Mouse (Mus musculus) neural tube, embryonic 12.5 days (tissue): Measurements from ENCODE around the gene Agap1. TPM values are rescaled to one million over a fixed set of nuclear protein-coding genes. Genes with fewer than 3 reads are reported as not detected.

ENCODE experiments used
- ATAC-seq: fragments of 200-750 bp; cut with Nextera tagmentation; 2 replicates; pipeline ENCODE4 v1.8.0; 2017; ENCODE audit warnings: low read depth, mild to moderate bottlenecking, moderate TSS enrichment, moderate library complexity; ENCODE audit not compliant: low FRiP score
- H3K27ac ChIP-seq: fragments of 300-500 bp; sonication (generic); 2 replicates; pipeline ENCODE4 v1.5.1; 2016
- H3K27me3 ChIP-seq: fragments of 300-500 bp; sonication (generic); replicated peaks from 2 replicates; pipeline ENCODE4 v1.6.1; 2016; ENCODE audit warnings: mild to moderate bottlenecking
- H3K36me3 ChIP-seq: fragments of 300-500 bp; sonication (generic); 2 replicates; pipeline ENCODE4 v1.6.1; 2016; ENCODE audit warnings: mild to moderate bottlenecking
- H3K4me1 ChIP-seq: fragments of 300-500 bp; sonication (generic); 2 replicates; pipeline ENCODE4 v1.6.1; 2016
- H3K4me2 ChIP-seq: fragments of 300-500 bp; sonication (generic); replicated peaks from 2 replicates; pipeline ENCODE4 v1.6.1; 2016; ENCODE audit warnings: mild to moderate bottlenecking
- H3K4me3 ChIP-seq: fragments of 300-500 bp; sonication (generic); 2 replicates; pipeline ENCODE4 v1.5.1; 2016
- H3K9ac ChIP-seq: fragments of 300-500 bp; sonication (generic); 2 replicates; pipeline ENCODE4 v1.6.1; 2016; ENCODE audit warnings: mild to moderate bottlenecking
- H3K9me3 ChIP-seq: fragments of 300-500 bp; sonication (generic); 2 replicates; pipeline ENCODE4 v1.6.1; 2016; ENCODE audit warnings: mild to moderate bottlenecking
- WGBS: fragments of 180-500 bp; shearing (Covaris S2); methylation state at CpG from one replicate; pipeline ENCODE4 v1.1.7; 2016; 5-methylcytosine and 5-hydroxymethylcytosine counted together
- polyA plus RNA-seq: library from polyadenylated mRNA; unstranded; fragments of >200 nt; fragmentation: Nextera tagmentation; extraction: Ambion mirVana; gene quantifications from 2 replicates; pipeline ENCODE4 v1.2.1, GENCODE M21; 2016

The Agap1 gene
- polyA plus RNA-seq, 1 experiment from 2014 or later: 76.1 TPM

- no peaks in the 10 kb centered on the region for H3K36me3 ChIP-seq
- no peak overlapping the region for H3K9ac ChIP-seq
- H3K27me3 ChIP-seq: peaks cover 48% of the 10 kb centered on the region
- 1% methylated on average over 15 of the region's 15 CpGs for WGBS
- ATAC-seq: no peak
- H3K4me2 ChIP-seq: peak overlapping the region; percentile 86
- no peaks in the 10 kb centered on the region for H3K9me3 ChIP-seq
- H3K27ac ChIP-seq: no peak overlapping the region
- peak overlapping the region; percentile 36; the same call in 1 of the 2 replicates for H3K4me3 ChIP-seq
- peaks cover 22% of the 10 kb centered on the region for H3K4me1 ChIP-seq
Measured at GRCm38 (mm10) chr1:89942395-89942976, 487.9 kb downstream of the Agap1 start.

- Histone ChIP-seq H3K4me1 (peaks cover 22% of the 10 kb centered on the region), H3K4me2 (peak overlapping the region; percentile 86; the same call in 1 of the 2 replicates), H3K36me3 (no peaks in the 10 kb centered on the region), H3K27me3 (peaks cover 41% of the 10 kb centered on the region), H3K9ac (no peak overlapping the region), H3K4me3 (no peak overlapping the region), H3K27ac (no peak overlapping the region), H3K9me3 (no peaks in the 10 kb centered on the region)
- WGBS: 2% methylated on average over 16 of the region's 16 CpGs
- ATAC-seq: peak; percentile 42
Measured at GRCm38 (mm10) chr1:89943202-89943601, 488.6 kb downstream of the Agap1 start.
